Mouse (Mus musculus) cerebellum, adult 2 months (tissue): ENCODE data around the gene Mtmr10. TPM values are rescaled to one million over a fixed set of nuclear protein-coding genes. Genes with fewer than 3 reads are reported as not detected.

Experiments used
- DNase-seq, 2 experiments: peaks; one replicate each; pipeline ENCODE4 v3.0.0; 2021
- H3K27ac ChIP-seq: fragments of 200-500 bp; 2 replicates; pipeline ENCODE4 v1.5.1; 2012; ENCODE audit warnings: low read length, control low read depth, inconsistent platforms; ENCODE audit not compliant: insufficient read depth
- H3K27me3 ChIP-seq: fragments of 200-500 bp; 2 replicates; pipeline ENCODE4 v1.6.1; 2012; ENCODE audit warnings: inconsistent platforms, mild to moderate bottlenecking, low read length, moderate library complexity; ENCODE audit not compliant: control insufficient read depth, insufficient read depth
- H3K4me1 ChIP-seq: fragments of 200-500 bp; 2 replicates; pipeline ENCODE4 v1.6.1; 2011; ENCODE audit warnings: low read length; ENCODE audit not compliant: control insufficient read depth, insufficient read depth
- H3K4me3 ChIP-seq: fragments of 200-500 bp; replicated peaks from 2 replicates; pipeline ENCODE3; 2011; ENCODE audit warnings: mild to moderate bottlenecking, low read depth, low read length, control low read depth; ENCODE audit not compliant: insufficient read depth
- CTCF ChIP-seq: fragments of 200-500 bp; IDR thresholded peaks from 2 replicates; pipeline ENCODE4 v1.5.1; 2011; ENCODE audit warnings: low read depth, mild to moderate bottlenecking, control low read depth, low read length, moderate library complexity, borderline replicate concordance; ENCODE audit not compliant: insufficient read depth
- POLR2A ChIP-seq: fragments of 200-500 bp; IDR thresholded peaks from 2 replicates; pipeline ENCODE4 v1.6.1; 2011; ENCODE audit warnings: low read length, control low read depth, borderline replicate concordance; ENCODE audit not compliant: insufficient read depth
- WGBS: fragments of 180-500 bp; shearing (Covaris S2); methylation state at CpG from one replicate; pipeline ENCODE4 v1.1.7; 2018; 5-methylcytosine and 5-hydroxymethylcytosine counted together
- polyA plus RNA-seq: library from polyadenylated mRNA; depleted of rRNA; stranded (reverse); fragments of >200 nt; gene quantifications from 2 replicates; pipeline ENCODE4 v1.2.3, GENCODE M21; 2012

The Mtmr10 gene
- polyA plus RNA-seq, 1 experiment = 16.5 TPM

GRCm38 (mm10) chr7:64276921-64277320 is 10.5 kb upstream of the Mtmr10 start:
- no peaks in the 10 kb centered on the region for H3K4me1 ChIP-seq
- H3K27me3 ChIP-seq = no peaks in the 10 kb centered on the region
- H3K4me3 ChIP-seq = no peak overlapping the region
- no peak for DNase-seq
- TF ChIP-seq POLR2A (no peak), CTCF (no peak)
- H3K27ac ChIP-seq = no peak overlapping the region
- 53% methylated on average over 6 of the region's 6 CpGs for WGBS

DNA sequence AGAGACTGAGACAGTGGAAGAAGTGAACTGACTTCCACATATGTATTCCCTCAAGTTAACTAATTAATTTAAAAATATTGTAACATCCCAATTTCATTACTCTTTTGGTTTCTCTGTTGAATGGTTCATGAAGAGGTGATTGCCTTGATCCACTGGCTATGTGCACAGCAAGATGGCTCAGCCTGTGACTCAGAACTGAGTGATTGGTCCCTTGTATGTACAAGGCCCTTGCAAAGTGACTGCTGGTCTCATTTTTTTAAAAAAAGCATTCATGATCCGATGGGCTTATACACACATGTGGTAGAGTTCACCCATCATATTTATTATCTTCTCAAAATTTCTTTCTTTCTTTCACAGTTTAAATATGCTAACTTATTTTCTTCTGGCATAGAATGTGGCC is 8.9 kb upstream of the Mtmr10 start:
- 92% methylated on average over 1 of the region's 1 CpGs for WGBS
- Histone ChIP-seq H3K4me1 (no peaks in the 10 kb centered on the region), H3K27ac (no peak overlapping the region), H3K4me3 (no peak overlapping the region), H3K27me3 (no peaks in the 10 kb centered on the region)
- TF ChIP-seq CTCF = no peak
- TF ChIP-seq POLR2A = no peak
- DNase-seq = no peak

- no peak for DNase-seq
- Histone ChIP-seq H3K27me3 (no peaks in the 10 kb centered on the region), H3K4me1 (no peaks in the 10 kb centered on the region), H3K27ac (no peak overlapping the region), H3K4me3 (no peak overlapping the region)
- no peak for TF ChIP-seq POLR2A
- WGBS = 86% methylated on average over 3 of the region's 3 CpGs
Measured at GRCm38 (mm10) chr7:64279548-64279947, 7.9 kb upstream of the Mtmr10 start.

GRCm38 (mm10) chr7:64286566-64286965 is 887 bp upstream of the Mtmr10 start:
- no peak for DNase-seq
- TF ChIP-seq CTCF (no peak), POLR2A (no peak)
- H3K4me1 ChIP-seq = peaks cover 4% of the 10 kb centered on the region
- H3K4me3 ChIP-seq = no peak overlapping the region
- H3K27ac ChIP-seq = no peak overlapping the region
- H3K27me3 ChIP-seq = no peaks in the 10 kb centered on the region

- 93% methylated on average over 7 of the region's 7 CpGs for WGBS
- TF ChIP-seq POLR2A = no peak
- no peak for TF ChIP-seq CTCF
- no peak overlapping the region for H3K27ac ChIP-seq
- peaks cover 19% of the 10 kb centered on the region for H3K4me1 ChIP-seq
- DNase-seq = no peak
- H3K4me3 ChIP-seq = peak overlapping the region; percentile 15
- H3K27me3 ChIP-seq = no peaks in the 10 kb centered on the region
Measured at GRCm38 (mm10) chr7:64289416-64289815, 2.0 kb downstream of the Mtmr10 start.

DNA sequence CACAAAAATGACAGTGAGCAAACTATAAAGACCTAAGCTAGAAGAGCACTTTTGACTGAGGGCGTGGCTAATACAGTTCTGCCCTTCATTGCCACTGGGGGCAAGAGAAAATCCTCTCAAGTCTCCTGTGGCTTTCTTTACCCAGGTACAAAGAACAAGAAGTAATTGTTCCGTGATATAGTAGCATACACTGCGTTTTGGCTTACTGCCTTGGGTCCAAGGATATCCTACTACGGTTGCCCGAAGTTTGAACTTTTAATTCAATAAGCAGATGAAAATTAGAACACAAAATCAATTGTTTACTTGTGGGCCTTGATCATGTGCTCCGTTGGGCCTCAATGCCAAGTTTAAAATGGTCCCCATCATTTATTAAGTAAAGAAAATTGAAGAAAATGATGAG is 3.0 kb downstream of the Mtmr10 start:
- H3K27me3 ChIP-seq = no peaks in the 10 kb centered on the region
- no peak for TF ChIP-seq POLR2A
- no peak for TF ChIP-seq CTCF
- 91% methylated on average over 6 of the region's 6 CpGs for WGBS
- no peak overlapping the region for H3K4me3 ChIP-seq
- H3K27ac ChIP-seq = no peak overlapping the region
- H3K4me1 ChIP-seq = peaks cover 19% of the 10 kb centered on the region
- DNase-seq = no peak

GRCm38 (mm10) chr7:64291722-64292121 is 4.3 kb downstream of the Mtmr10 start:
- peaks cover 21% of the 10 kb centered on the region for H3K4me1 ChIP-seq
- 30% methylated on average over 10 of the region's 10 CpGs for WGBS
- peak in 1 of 2 experiments; percentile 34 for DNase-seq
- peak overlapping the region; percentile 1 for H3K4me3 ChIP-seq
- TF ChIP-seq CTCF = no peak
- no peak for TF ChIP-seq POLR2A
- H3K27me3 ChIP-seq = no peaks in the 10 kb centered on the region
- peak overlapping the region; percentile 3 for H3K27ac ChIP-seq

DNA sequence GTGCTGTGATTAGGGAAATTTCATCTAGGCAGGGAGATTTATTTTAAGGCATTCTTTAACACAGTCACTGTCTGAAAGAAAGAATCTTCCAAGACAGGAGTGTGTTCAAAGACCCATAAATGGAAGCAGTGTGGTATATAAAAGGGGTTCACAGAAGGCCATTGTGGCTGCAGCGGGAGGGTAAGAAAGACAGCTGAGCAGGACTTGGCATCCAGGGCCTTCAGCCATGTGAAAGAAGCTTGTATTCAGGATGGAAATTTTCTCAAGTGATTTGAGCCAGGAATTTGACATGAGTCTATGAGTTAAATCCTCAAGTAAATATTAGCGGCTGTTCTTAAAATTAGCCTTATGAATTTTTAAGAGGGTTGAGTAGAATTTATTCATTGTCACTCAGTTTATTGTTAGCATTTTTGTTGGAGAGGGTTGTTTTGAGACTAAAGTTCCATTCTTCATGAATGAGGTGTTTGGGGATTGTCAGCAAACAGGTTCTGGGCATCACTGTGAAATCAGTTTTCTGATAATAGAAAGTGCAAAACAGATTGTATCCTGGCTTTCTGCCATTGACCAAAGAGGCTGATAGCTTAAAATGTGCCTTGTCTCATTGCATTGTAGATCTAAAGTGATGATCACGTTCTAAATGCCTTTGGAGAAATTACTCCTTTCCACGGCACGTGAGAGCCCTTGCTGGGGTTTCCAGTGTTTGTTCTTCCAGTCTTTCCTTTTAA is 9.0 kb downstream of the Mtmr10 start:
- peak in 1 of 2 experiments; percentile 29 for DNase-seq
- TF ChIP-seq POLR2A = no peak
- no peak for TF ChIP-seq CTCF
- no peak overlapping the region; the same call in 1 of the 2 replicates for H3K27ac ChIP-seq
- H3K4me1 ChIP-seq = peaks cover 19% of the 10 kb centered on the region
- H3K4me3 ChIP-seq = no peak overlapping the region
- H3K27me3 ChIP-seq = no peaks in the 10 kb centered on the region
- WGBS = 42% methylated on average over 5 of the region's 5 CpGs

DNA sequence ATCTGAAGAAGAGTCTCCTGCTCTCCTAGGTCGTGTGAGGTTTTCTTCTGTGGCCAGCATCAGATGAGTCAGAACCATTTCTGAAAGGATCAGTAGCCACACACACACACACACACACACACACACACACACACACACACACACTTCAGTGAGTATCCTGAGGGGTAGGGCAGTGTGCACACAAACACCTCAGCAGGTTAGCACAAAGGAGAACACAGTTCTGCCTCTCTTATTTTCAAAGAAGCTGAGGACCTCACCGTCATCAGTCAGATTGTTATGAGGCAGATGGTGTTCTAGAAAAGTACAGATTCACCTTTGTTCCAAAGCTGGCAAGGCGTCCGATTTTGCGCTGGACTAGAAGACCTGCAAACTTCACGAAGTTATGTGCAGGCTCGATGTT is 22.8 kb downstream of the Mtmr10 start:
- Histone ChIP-seq H3K4me1 (no peaks in the 10 kb centered on the region), H3K27me3 (no peaks in the 10 kb centered on the region), H3K27ac (no peak overlapping the region), H3K4me3 (no peak overlapping the region)
- DNase-seq = no peak
- WGBS = 74% methylated on average over 7 of the region's 7 CpGs
- TF ChIP-seq CTCF = no peak
- no peak for TF ChIP-seq POLR2A
